Mouse (Mus musculus) lung, postnatal 0 days (tissue): ENCODE measurements at regions not wholly inside any gene's neighbourhood (a gene's known extent, or its start where the extent isn't known, plus 50 kb on each side); places are given as distances from the start of the nearest gene placed in this dataset.

Source experiments
- CTCF ChIP-seq: IDR thresholded peaks from 2 replicates; pipeline ENCODE4 v1.5.1; 2016; ENCODE audit warnings: antibody characterized with exemption, mild to moderate bottlenecking
- EP300 ChIP-seq: IDR thresholded peaks from 2 replicates; pipeline ENCODE4 v1.6.1; 2016; ENCODE audit warnings: antibody characterized with exemption, mild to moderate bottlenecking, control low read depth

GRCm38 (mm10) chr17:49304461-49304860, 123.7 kb upstream of the Mocs1 start:
- TF ChIP-seq CTCF (no peak), EP300 (no peak)
